Mouse (Mus musculus): Measurements from ENCODE around the gene Gm11627. TPM values are rescaled to one million over a fixed set of nuclear protein-coding genes. Genes with fewer than 3 reads are reported as not detected.
A peak's percentile ranks its signal among the peaks of the same experiment; 100 is the strongest.

The Gm11627 gene
- 8.2 and 10.1 TPM in 2 replicates for polyA plus RNA-seq (2015; fragmentation: Nextera tagmentation; extraction: Ambion mirVana)

- Histone ChIP-seq H3K9ac (replicated peaks) (peak within 1 kb of the TSS; percentile 32), H3K4me1 (peaks cover 30% of the 10 kb centered on the region)
- WGBS: 2% methylated on average over 23 of the region's 23 CpGs
These were observed at the start of gene Gm11627 for GRCm38 (mm10) chr11:102579165-102580033. Gene Gm11627, minus strand, starts transcription at chr11:102579461.

GRCm38 (mm10) chr11:102628529-102628928, 49.3 kb upstream of the Gm11627 start:
- no peaks in the 10 kb centered on the region for H3K27me3 ChIP-seq
- no peaks in the 10 kb centered on the region for H3K36me3 ChIP-seq
- H3K9ac ChIP-seq (replicated peaks): no peak overlapping the region
- no peak overlapping the region for H3K4me3 ChIP-seq
- H3K27ac ChIP-seq (replicated peaks): no peak overlapping the region
- no peak for ATAC-seq (replicated peaks)
- H3K4me1 ChIP-seq: peaks cover 29% of the 10 kb centered on the region
- WGBS: 60% methylated on average over 9 of the region's 9 CpGs
- no peaks in the 10 kb centered on the region for H3K9me3 ChIP-seq
- H3K4me2 ChIP-seq (replicated peaks): no peak overlapping the region

More at GRCm38 (mm10) chr11:102579165-102580033, at the start of gene Gm11627:
- peak within 1 kb of the TSS; percentile 37 for H3K4me2 ChIP-seq (replicated peaks)
- ATAC-seq (replicated peaks): peak; percentile 89
- peak within 1 kb of the TSS; percentile 86 for H3K27ac ChIP-seq (replicated peaks)
- H3K36me3 ChIP-seq: no peaks in the 10 kb centered on the region
- H3K4me3 ChIP-seq: peak within 1 kb of the TSS; percentile 24
- H3K9me3 ChIP-seq: no peaks in the 10 kb centered on the region
- H3K27me3 ChIP-seq: no peaks in the 10 kb centered on the region

GRCm38 (mm10) chr11:102627171-102627931, 48.1 kb upstream of the Gm11627 start:
- no peak overlapping the region for H3K27ac ChIP-seq (replicated peaks)
- WGBS: 90% methylated on average over 9 of the region's 9 CpGs
- ATAC-seq (replicated peaks): no peak
- H3K4me3 ChIP-seq: no peak overlapping the region
- no peaks in the 10 kb centered on the region for H3K9me3 ChIP-seq
- no peaks in the 10 kb centered on the region for H3K36me3 ChIP-seq
- H3K9ac ChIP-seq (replicated peaks): no peak overlapping the region
- peaks cover 20% of the 10 kb centered on the region for H3K4me1 ChIP-seq
- no peaks in the 10 kb centered on the region for H3K27me3 ChIP-seq
- H3K4me2 ChIP-seq (replicated peaks): no peak overlapping the region

- no peak overlapping the region; the same call in 1 of the 2 replicates for H3K27ac ChIP-seq (replicated peaks)
- no peaks in the 10 kb centered on the region for H3K9me3 ChIP-seq
- peaks cover 20% of the 10 kb centered on the region for H3K4me1 ChIP-seq
- no peak overlapping the region for H3K4me3 ChIP-seq
- H3K36me3 ChIP-seq: no peaks in the 10 kb centered on the region
- H3K27me3 ChIP-seq: no peaks in the 10 kb centered on the region
- peak overlapping the region; percentile 6; the same call in 1 of the 2 replicates for H3K4me2 ChIP-seq (replicated peaks)
- H3K9ac ChIP-seq (replicated peaks): no peak overlapping the region
- 0 out of 2 replicates have a peak, but pooled peaks have one; percentile 60 for ATAC-seq (replicated peaks)
- 29% methylated on average over 14 of the region's 14 CpGs for WGBS
These were observed 45.7 kb upstream of the Gm11627 start for GRCm38 (mm10) chr11:102624888-102625407.

- H3K4me1 ChIP-seq: peaks cover 20% of the 10 kb centered on the region
- no peaks in the 10 kb centered on the region for H3K36me3 ChIP-seq
- 0 out of 2 replicates have a peak, but pooled peaks cover 2% of the 10 kb centered on the region for H3K9me3 ChIP-seq
- no peaks in the 10 kb centered on the region for H3K27me3 ChIP-seq
- WGBS: 8% methylated on average over 17 of the region's 17 CpGs
- H3K4me2 ChIP-seq (replicated peaks): no peak overlapping the region
- peak; percentile 58; the same call in 1 of the 2 replicates for ATAC-seq (replicated peaks)
- H3K27ac ChIP-seq (replicated peaks): no peak overlapping the region; the same call in 1 of the 2 replicates
- H3K9ac ChIP-seq (replicated peaks): no peak overlapping the region
- H3K4me3 ChIP-seq: no peak overlapping the region
These were observed 44.9 kb upstream of the Gm11627 start for GRCm38 (mm10) chr11:102623876-102624789.

GRCm38 (mm10) chr11:102619449-102619848, 40.2 kb upstream of the Gm11627 start:
- no peaks in the 10 kb centered on the region for H3K27me3 ChIP-seq
- 0 out of 2 replicates have a peak, but pooled peaks cover 3% of the 10 kb centered on the region for H3K9me3 ChIP-seq
- H3K4me1 ChIP-seq: peaks cover 10% of the 10 kb centered on the region
- WGBS: 63% methylated on average over 2 of the region's 2 CpGs
- no peaks in the 10 kb centered on the region for H3K36me3 ChIP-seq
- no peak overlapping the region for H3K4me3 ChIP-seq
- no peak overlapping the region for H3K27ac ChIP-seq (replicated peaks)
- ATAC-seq (replicated peaks): no peak
- H3K9ac ChIP-seq (replicated peaks): no peak overlapping the region
- no peak overlapping the region for H3K4me2 ChIP-seq (replicated peaks)

GRCm38 (mm10) chr11:102611317-102611705, 32.0 kb upstream of the Gm11627 start:
- no peak overlapping the region for H3K4me3 ChIP-seq
- 13% methylated on average over 6 of the region's 6 CpGs for WGBS
- H3K36me3 ChIP-seq: no peaks in the 10 kb centered on the region
- H3K9me3 ChIP-seq: no peaks in the 10 kb centered on the region
- no peak for ATAC-seq (replicated peaks)
- peak overlapping the region; percentile 63 for H3K27ac ChIP-seq (replicated peaks)
- peaks cover 39% of the 10 kb centered on the region for H3K4me1 ChIP-seq
- H3K4me2 ChIP-seq (replicated peaks): no peak overlapping the region
- no peak overlapping the region for H3K9ac ChIP-seq (replicated peaks)
- no peaks in the 10 kb centered on the region for H3K27me3 ChIP-seq

GRCm38 (mm10) chr11:102610675-102611316, 31.5 kb upstream of the Gm11627 start:
- no peaks in the 10 kb centered on the region for H3K36me3 ChIP-seq
- no peak overlapping the region for H3K9ac ChIP-seq (replicated peaks)
- no peak overlapping the region for H3K4me2 ChIP-seq (replicated peaks)
- H3K4me1 ChIP-seq: peaks cover 40% of the 10 kb centered on the region
- 5% methylated on average over 9 of the region's 9 CpGs for WGBS
- no peaks in the 10 kb centered on the region for H3K9me3 ChIP-seq
- no peak overlapping the region for H3K4me3 ChIP-seq
- peak overlapping the region; percentile 63 for H3K27ac ChIP-seq (replicated peaks)
- H3K27me3 ChIP-seq: no peaks in the 10 kb centered on the region
- ATAC-seq (replicated peaks): no peak

- no peak for ATAC-seq (replicated peaks)
- Histone ChIP-seq H3K9me3 (no peaks in the 10 kb centered on the region), H3K4me3 (no peak overlapping the region), H3K4me1 (peaks cover 45% of the 10 kb centered on the region), H3K9ac (replicated peaks) (no peak overlapping the region), H3K27me3 (no peaks in the 10 kb centered on the region), H3K27ac (replicated peaks) (peak overlapping the region; percentile 63), H3K4me2 (replicated peaks) (no peak overlapping the region), H3K36me3 (no peaks in the 10 kb centered on the region)
- 24% methylated on average over 4 of the region's 4 CpGs for WGBS
These were observed 31.0 kb upstream of the Gm11627 start for GRCm38 (mm10) chr11:102610260-102610659.

GRCm38 (mm10) chr11:102609483-102609882, 30.2 kb upstream of the Gm11627 start:
- Histone ChIP-seq H3K4me2 (replicated peaks) (no peak overlapping the region), H3K27me3 (no peaks in the 10 kb centered on the region)
- ATAC-seq (replicated peaks): no peak

More at GRCm38 (mm10) chr11:102609483-102609882, 30.2 kb upstream of the Gm11627 start:
- Histone ChIP-seq H3K4me1 (peaks cover 45% of the 10 kb centered on the region), H3K36me3 (no peaks in the 10 kb centered on the region), H3K9ac (replicated peaks) (no peak overlapping the region), H3K27ac (replicated peaks) (no peak overlapping the region), H3K9me3 (no peaks in the 10 kb centered on the region), H3K4me3 (peak overlapping the region; percentile 82; the same call in 1 of the 2 replicates)
- WGBS: 35% methylated on average over 8 of the region's 8 CpGs
